Mouse (Mus musculus) limb, embryonic 11.5 days (tissue): ENCODE results near the gene 2900026A02Rik. TPM values are rescaled to one million over a fixed set of nuclear protein-coding genes. Genes with fewer than 3 reads are reported as not detected.

Experiments used
- ATAC-seq: fragments of 200-750 bp; cut with Nextera tagmentation; 2 replicates; pipeline ENCODE4 v1.8.0; 2017; ENCODE audit warnings: low read depth; ENCODE audit not compliant: insufficient number of reproducible peaks, low FRiP score, low TSS enrichment
- DNase-seq: peaks from one replicate; pipeline ENCODE4 v3.0.0-alpha.2; 2015; ENCODE audit warnings: low spot score
- H3K27ac ChIP-seq: fragments of 300-500 bp; sonication (generic); replicated peaks from 2 replicates; pipeline ENCODE4 v1.5.1; 2014; ENCODE audit warnings: low read depth, mild to moderate bottlenecking, low read length
- H3K27me3 ChIP-seq: fragments of 300-500 bp; sonication (generic); 2 replicates; pipeline ENCODE4 v1.6.1; 2014; ENCODE audit warnings: mild to moderate bottlenecking, low read length, mixed read lengths; ENCODE audit not compliant: control insufficient read depth, insufficient read depth
- H3K36me3 ChIP-seq: fragments of 300-500 bp; sonication (generic); 2 replicates; pipeline ENCODE4 v1.6.1; 2014; ENCODE audit warnings: mild to moderate bottlenecking, low read length, moderate library complexity, mixed read lengths; ENCODE audit not compliant: control insufficient read depth, insufficient read depth
- H3K4me1 ChIP-seq: fragments of 300-500 bp; sonication (generic); 2 replicates; pipeline ENCODE4 v1.6.1; 2014; ENCODE audit warnings: low read length, mixed read lengths; ENCODE audit not compliant: control insufficient read depth, insufficient read depth
- H3K4me2 ChIP-seq: fragments of 300-500 bp; sonication (generic); 2 replicates; pipeline ENCODE4 v1.6.1; 2014; ENCODE audit warnings: low read depth, mild to moderate bottlenecking, moderate library complexity; ENCODE audit not compliant: severe bottlenecking
- H3K4me3 ChIP-seq: fragments of 300-500 bp; sonication (generic); 2 replicates; pipeline ENCODE4 v1.5.1; 2014; ENCODE audit warnings: low read depth, low read length
- H3K9ac ChIP-seq: fragments of 300-500 bp; sonication (generic); 2 replicates; pipeline ENCODE4 v1.6.1; 2014; ENCODE audit warnings: mild to moderate bottlenecking, low read length
- H3K9me3 ChIP-seq: fragments of 300-500 bp; sonication (generic); 2 replicates; pipeline ENCODE4 v1.6.1; 2016; ENCODE audit warnings: low read length; ENCODE audit not compliant: control insufficient read depth
- WGBS: fragments of 180-500 bp; shearing (Covaris S2); extraction: QIAGEN DNeasy Blood & Tissue Kit; methylation state at CpG from one replicate; pipeline ENCODE4 v1.1.7; 2014; 5-methylcytosine and 5-hydroxymethylcytosine counted together
- polyA plus RNA-seq: library from polyadenylated mRNA; unstranded; fragments of >200 nt; fragmentation: Nextera tagmentation; extraction: Ambion mirVana; gene quantifications from 2 replicates; pipeline ENCODE4 v1.2.1, GENCODE M21; 2014

Gene 2900026A02Rik
- polyA plus RNA-seq, 1 experiment from 2014 or later, result 1.3 TPM

DNA sequence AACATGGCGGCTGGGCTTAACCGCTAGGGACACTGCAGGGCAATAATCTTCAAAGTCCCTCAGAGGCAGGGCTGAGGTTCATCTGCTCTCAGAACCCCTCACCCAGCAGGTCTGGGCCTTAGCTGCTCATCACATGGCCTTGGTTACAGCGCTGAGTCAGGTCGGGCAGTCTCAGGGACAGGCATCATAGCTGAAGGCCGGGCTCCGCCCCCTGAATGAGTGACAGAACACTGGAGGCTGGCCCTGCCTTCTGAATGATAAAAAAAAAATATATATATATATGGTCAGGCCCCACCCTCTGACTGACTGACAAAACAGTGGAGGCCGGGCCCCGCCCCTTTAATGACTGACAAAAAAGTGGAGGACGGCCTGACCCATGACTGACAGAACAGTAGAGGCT is 56.6 kb downstream of the 2900026A02Rik start:
- no peaks in the 10 kb centered on the region for H3K27me3 ChIP-seq

DNA sequence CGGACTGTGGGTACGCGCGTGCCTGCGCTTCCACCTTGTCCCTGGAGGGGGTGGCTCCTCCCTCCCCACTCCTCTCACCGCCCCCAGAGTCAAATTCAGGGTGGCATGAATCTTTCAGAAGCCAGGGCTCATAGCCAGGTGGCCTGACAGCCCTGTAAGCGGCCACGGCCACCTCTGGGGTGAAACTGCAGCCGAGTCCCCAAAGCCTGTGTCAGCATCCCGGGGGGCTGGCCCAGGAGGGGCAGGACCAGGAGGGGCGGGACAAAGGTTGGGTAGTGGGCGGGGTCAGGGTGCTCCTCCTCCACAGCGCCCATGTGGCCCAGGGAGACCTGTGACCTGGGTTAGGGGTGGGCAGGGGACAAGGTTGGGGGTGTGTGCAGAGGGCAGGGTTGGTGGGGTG is 57.9 kb downstream of the 2900026A02Rik start:
- Histone ChIP-seq H3K36me3 (no peaks in the 10 kb centered on the region), H3K4me2 (peak overlapping the region; percentile 61), H3K4me3 (peak overlapping the region; percentile 21), H3K27me3 (no peaks in the 10 kb centered on the region), H3K4me1 (peaks cover 17% of the 10 kb centered on the region; the same call in 1 of the 2 replicates), H3K9me3 (no peaks in the 10 kb centered on the region), H3K9ac (0 out of 2 replicates have a peak overlapping the region, but pooled peaks have one; percentile 17), H3K27ac (no peak overlapping the region)
- ATAC-seq (no peak), DNase-seq (peak; percentile 66)
- 1% methylated on average over 13 of the region's 13 CpGs for WGBS

More for the DNA sequence above, 56.6 kb downstream of the 2900026A02Rik start:
- WGBS, result 23% methylated on average over 9 of the region's 9 CpGs
- Histone ChIP-seq H3K4me2 (no peak overlapping the region), H3K36me3 (no peaks in the 10 kb centered on the region), H3K9me3 (no peaks in the 10 kb centered on the region), H3K4me1 (peaks cover 10% of the 10 kb centered on the region; the same call in 1 of the 2 replicates), H3K9ac (no peak overlapping the region), H3K4me3 (no peak overlapping the region), H3K27ac (no peak overlapping the region)
- DNase-seq (no peak), ATAC-seq (peak; percentile 12; the same call in 1 of the 2 replicates)

DNA sequence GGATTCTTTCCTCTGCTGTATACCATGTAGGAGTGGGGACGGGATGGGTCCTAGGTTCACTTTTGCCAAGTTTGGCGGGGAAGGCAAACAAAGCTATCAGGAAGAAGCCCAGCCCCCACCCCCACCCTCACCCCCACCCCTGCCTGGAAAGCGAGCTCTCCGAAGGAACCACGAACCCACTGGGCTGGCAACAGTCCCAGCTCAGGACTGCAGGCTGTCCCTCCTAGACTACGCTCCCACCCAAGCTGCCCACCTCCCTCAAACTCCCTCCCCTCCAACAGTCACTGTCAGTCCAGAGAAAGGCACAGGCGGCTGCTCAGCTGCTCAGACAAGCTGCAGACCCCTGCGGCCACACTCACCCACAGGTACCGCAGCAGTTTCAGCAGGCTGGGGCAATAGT is 58.3 kb downstream of the 2900026A02Rik start:
- Histone ChIP-seq H3K4me3 (peak overlapping the region; percentile 21), H3K36me3 (no peaks in the 10 kb centered on the region), H3K4me1 (peaks cover 20% of the 10 kb centered on the region), H3K9me3 (no peaks in the 10 kb centered on the region), H3K4me2 (peak overlapping the region; percentile 61), H3K9ac (peak overlapping the region; percentile 17; the same call in 1 of the 2 replicates), H3K27me3 (no peaks in the 10 kb centered on the region), H3K27ac (no peak overlapping the region)
- no peak for ATAC-seq
- no peak for DNase-seq
- WGBS, result 11% methylated on average over 7 of the region's 9 CpGs

DNA sequence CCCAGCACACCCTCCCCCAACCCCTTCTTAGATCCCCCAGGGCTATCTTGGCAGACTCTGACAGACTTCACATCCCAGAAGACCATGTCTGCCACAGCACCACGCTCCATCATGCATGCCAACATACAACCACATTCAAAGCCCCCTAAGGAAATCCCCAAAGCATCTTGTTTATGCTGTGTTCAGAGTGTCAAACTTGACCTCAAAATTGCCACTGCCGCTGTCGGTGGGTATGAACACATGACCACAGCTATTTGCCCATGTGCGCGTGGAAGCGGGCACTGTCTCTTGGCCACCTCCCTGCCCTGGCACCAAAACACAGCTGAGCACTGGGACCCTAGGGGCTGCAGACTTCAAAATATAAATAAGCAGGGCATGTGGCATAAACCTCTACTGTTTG is 59.5 kb downstream of the 2900026A02Rik start:
- Histone ChIP-seq H3K4me1 (peaks cover 20% of the 10 kb centered on the region), H3K4me3 (no peak overlapping the region), H3K9ac (no peak overlapping the region), H3K4me2 (no peak overlapping the region), H3K27me3 (no peaks in the 10 kb centered on the region), H3K36me3 (no peaks in the 10 kb centered on the region), H3K27ac (no peak overlapping the region), H3K9me3 (no peaks in the 10 kb centered on the region)
- whole genome bisulfite sequencing, result 97% methylated on average over 6 of the region's 6 CpGs
- ATAC-seq (no peak), DNase-seq (no peak)

DNA sequence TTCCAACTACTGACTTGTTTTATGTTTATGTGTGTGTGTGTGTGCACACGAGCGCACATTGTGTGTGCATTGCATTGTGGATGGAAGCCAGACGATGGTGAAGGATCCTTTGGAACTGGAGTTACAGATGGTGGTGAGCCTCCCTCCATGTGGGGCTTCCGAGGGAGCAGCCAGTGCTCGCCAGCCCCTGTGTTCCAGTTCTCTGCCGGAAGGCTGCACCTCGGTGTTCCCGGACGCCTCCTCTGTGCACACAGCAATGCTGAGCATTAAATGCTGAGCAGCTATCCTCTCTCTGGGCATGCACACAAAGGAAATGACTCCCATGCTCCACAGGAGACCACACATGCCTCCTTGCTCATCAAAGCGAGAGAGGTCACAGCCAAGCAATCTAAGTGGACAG is 60.7 kb downstream of the 2900026A02Rik start:
- 74% methylated on average over 10 of the region's 10 CpGs for WGBS
- no peak overlapping the region for H3K4me2 ChIP-seq
- no peak for ATAC-seq
- no peak for DNase-seq
- H3K27ac ChIP-seq, result no peak overlapping the region
- H3K4me1 ChIP-seq, result peaks cover 20% of the 10 kb centered on the region
- H3K36me3 ChIP-seq, result no peaks in the 10 kb centered on the region
- H3K9ac ChIP-seq, result no peak overlapping the region
- H3K9me3 ChIP-seq, result no peaks in the 10 kb centered on the region
- no peaks in the 10 kb centered on the region for H3K27me3 ChIP-seq
- no peak overlapping the region for H3K4me3 ChIP-seq

DNA sequence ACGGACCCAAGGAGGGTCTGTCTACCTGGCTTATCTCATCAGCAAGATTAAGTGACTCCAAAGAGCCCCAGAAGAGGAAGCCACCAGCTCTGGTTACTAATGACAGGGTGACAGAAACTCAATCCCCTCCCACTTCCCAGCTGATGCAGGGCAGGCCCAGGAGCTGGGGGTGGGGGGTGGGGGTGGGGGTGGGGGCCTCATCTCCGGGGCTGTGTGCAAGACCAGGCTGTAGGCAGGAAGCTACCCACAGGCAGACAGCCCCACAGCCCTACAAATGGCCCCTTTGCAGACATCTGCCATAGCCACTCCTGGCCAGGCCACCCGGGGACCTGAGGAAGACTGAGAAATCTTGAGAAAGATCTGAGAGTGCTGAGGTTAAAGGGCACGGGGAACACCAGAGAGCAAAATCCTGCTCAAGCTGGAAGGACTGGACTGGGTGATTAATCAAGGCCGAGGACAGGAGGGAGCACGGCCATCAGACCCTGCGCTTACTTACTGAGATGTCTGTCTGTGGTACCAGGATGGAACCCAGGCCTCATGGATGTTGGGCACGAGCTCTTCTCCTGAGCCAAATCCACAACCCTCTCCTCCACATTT is 62.2 kb downstream of the 2900026A02Rik start:
- Histone ChIP-seq H3K9ac (no peak overlapping the region), H3K4me2 (no peak overlapping the region), H3K4me3 (no peak overlapping the region), H3K27ac (no peak overlapping the region; the same call in 1 of the 2 replicates), H3K27me3 (no peaks in the 10 kb centered on the region), H3K9me3 (no peaks in the 10 kb centered on the region), H3K36me3 (no peaks in the 10 kb centered on the region), H3K4me1 (peaks cover 16% of the 10 kb centered on the region)
- no peak for DNase-seq
- 11% methylated on average over 8 of the region's 8 CpGs for WGBS
- no peak for ATAC-seq

DNA sequence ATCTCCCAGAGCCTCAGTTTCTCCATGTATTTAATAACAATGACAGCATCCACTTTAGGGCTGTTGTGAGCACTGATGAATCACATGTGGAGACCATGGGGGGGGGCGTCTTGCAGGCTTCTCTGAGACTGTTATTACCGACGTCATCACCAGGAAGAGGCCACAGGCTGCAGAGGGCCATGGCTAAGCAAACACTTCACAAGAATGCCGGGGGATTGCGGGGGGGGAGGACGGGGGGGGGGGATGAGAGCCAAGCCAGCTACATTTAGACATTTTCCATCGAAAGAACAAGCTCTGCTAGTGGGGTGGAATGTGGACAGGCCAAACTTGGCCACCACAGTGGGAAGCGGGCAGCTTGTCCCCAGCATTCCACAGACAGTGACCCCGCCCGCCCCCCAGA is 63.4 kb downstream of the 2900026A02Rik start:
- Histone ChIP-seq H3K4me3 (no peak overlapping the region), H3K27me3 (no peaks in the 10 kb centered on the region), H3K4me1 (peaks cover 17% of the 10 kb centered on the region), H3K9me3 (no peaks in the 10 kb centered on the region), H3K4me2 (no peak overlapping the region), H3K9ac (no peak overlapping the region; the same call in 1 of the 2 replicates), H3K27ac (no peak overlapping the region), H3K36me3 (no peaks in the 10 kb centered on the region)
- no peak for ATAC-seq
- WGBS, result 50% methylated on average over 10 of the region's 10 CpGs
- DNase-seq, result no peak

DNA sequence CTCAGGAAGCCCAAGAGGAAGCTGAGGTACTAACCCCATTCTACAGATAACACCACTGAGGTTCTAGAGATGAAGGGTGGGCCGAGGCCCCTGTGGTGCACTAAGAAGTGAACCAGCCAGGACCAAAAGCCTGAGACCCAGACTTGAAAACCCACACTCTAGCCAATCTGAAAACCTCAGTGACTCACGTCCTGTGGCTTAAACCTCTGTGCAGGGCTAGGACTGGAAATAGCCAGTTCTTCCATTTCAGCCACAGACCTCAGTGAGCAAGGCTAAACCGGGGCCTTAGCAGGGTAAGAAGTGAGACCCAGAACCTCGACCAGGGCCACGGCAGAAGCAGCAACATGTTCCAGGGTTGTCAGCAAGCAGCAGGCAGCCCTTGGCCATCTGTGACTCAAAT is 64.0 kb downstream of the 2900026A02Rik start:
- Histone ChIP-seq H3K9ac (no peak overlapping the region), H3K4me3 (no peak overlapping the region), H3K4me2 (no peak overlapping the region), H3K27me3 (no peaks in the 10 kb centered on the region), H3K36me3 (no peaks in the 10 kb centered on the region), H3K27ac (no peak overlapping the region), H3K4me1 (peaks cover 17% of the 10 kb centered on the region), H3K9me3 (no peaks in the 10 kb centered on the region)
- no peak for DNase-seq
- no peak for ATAC-seq
- WGBS, result 78% methylated on average over 5 of the region's 5 CpGs

DNA sequence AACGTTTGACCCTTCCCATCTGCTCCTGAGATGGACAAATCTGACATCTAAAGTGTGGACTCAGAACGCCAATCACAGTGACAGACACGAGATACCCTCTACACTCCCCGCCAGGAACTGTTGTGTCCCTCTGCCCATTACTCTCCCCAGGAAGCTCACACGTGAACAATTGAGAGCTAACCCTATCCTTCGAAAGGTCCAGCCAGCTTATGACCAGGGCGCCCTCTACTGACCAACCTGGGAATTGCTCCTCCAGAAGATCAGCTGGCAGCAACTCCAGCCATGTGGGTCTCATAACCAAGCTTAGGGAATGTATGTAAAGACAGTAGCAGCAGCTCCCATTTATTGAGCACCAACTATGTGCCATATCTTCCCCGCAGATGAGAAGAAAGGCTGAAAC is 65.9 kb downstream of the 2900026A02Rik start:
- no peak overlapping the region for H3K27ac ChIP-seq
- WGBS, result 6% methylated on average over 8 of the region's 8 CpGs

More for the DNA sequence above, 65.9 kb downstream of the 2900026A02Rik start:
- H3K9ac ChIP-seq, result no peak overlapping the region
- no peak overlapping the region for H3K4me2 ChIP-seq
- no peak for ATAC-seq
- no peaks in the 10 kb centered on the region for H3K9me3 ChIP-seq
- DNase-seq, result peak; percentile 90
- no peaks in the 10 kb centered on the region for H3K36me3 ChIP-seq
- H3K4me1 ChIP-seq, result peaks cover 27% of the 10 kb centered on the region
- H3K4me3 ChIP-seq, result no peak overlapping the region
- no peaks in the 10 kb centered on the region for H3K27me3 ChIP-seq
